Mouse (Mus musculus) adipocyte (in vitro differentiated cells): ENCODE data around the gene Plekhg5.

ENCODE experiments used
- DNase-seq: peaks from one replicate; pipeline ENCODE4 v3.0.0-alpha.2; 2016; ENCODE audit warnings: low spot score

Gene Plekhg5

DNA sequence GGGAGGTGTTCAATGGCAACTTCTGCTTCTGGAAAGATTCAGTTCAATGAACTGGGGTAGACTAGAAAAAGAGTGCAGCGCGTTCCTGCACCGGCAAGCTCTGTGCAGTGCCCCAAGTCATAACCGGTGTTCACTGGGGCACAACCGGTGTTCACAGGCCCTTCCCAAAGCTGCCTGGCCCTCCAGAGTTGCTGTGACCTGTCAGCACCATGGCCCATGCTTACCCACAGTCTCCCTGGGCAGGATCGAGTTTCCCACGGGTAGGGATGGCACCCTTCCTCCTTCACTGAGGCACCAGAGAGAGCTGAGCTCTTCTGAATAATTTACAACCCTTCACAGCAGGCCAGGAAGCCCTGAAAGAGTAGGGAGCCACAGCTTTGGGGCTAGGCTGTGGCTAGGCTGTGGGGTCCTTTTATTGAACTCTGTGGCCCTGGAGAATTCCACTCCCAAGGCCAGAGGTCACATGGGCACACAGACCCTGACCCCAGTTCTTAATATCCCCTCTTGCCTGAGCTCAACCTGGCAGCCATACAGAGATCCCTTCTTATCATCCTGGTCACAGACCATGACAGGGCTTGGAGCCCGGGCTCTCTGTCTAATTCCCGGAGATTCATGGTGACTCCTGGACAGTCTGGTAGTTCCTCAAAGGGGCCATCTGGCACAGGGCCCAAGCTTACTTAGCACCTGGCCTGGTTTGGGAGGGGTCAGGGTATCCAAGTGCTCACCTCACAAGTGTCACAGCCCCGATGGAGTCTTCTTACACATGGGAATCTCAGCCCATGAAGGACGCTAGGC, 73.9 kb downstream of the Plekhg5 start:
- no peak for DNase-seq

DNA sequence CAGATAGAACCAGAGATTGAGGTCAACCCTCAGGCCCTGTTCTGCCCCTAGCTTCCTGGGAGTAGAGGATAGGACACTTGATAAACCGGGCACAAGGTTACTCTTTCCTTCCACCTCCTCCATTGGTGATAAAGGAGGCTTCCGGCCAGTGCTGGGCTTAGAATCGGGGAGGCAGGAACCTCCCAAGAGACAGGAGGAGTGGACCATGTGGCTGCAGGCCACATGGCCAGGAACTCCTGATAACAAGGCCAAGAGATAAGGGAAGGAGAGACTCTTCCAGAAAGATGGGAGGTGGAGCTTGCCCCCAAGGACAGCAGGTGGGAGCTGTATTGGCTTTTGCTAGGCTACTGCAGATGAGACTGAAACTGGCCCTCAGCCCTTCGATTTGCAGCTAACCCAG, 78.2 kb downstream of the Plekhg5 start:
- no peak for DNase-seq

DNA sequence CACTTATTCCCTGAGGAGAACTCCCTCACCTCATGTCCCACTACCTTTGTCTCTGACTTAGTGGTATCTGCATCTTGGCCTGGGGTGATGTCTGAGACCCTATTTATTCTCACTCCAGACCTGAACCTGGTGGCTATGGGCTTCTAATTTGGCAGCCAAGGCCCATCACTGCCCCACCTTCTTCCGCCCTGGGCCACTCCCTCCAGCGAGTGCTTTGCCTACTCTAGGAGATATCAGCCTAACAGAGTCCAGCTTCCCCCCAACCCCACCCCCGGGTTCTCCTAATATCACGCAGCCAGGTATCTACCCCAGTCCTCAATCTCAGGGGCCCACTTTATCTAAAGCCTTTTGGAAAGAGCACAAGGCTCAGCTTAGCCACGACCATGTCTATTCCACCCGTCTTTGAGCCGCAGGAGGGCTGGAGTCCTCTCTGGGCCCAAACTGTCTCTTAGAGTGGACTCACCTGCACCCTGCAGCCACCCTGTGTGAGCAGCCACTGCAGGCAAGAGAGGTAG, 79.2 kb downstream of the Plekhg5 start:
- no peak for DNase-seq

DNA sequence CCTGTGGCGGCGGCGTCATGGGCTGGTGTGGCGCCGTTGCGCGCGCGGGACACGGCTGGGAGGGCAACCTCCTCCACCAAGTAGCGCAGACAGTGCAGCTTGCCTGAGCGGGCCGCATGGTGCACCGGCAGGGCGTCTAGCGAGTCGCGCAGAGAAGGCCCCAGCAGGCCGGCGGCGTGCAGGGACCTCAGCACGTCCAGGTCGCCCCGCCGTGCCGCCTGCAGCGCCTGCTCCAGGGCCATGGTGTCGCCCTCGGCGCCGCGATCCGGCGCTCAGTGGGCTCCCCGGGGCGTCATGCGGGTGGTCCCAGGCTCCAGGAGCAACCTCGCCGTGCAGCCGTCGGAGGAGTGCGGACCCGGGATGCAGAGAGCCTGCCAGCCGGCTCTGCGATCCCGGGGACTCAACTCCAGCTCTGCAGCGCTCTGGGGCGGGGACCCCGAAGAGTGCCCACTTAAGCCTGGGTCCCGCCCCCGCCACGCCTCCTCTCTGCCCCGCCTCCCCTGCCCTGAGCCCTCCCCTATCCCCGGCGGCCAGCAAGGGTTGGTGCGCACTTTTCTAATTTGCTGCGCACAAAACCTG, 79.8 kb downstream of the Plekhg5 start, which contains the start of gene Espn:
Gene Espn, minus strand, starts transcription at position 406 of the 579 bp plus-strand sequence.
- no peak for DNase-seq

- DNase-seq: peak; percentile 36
These were observed 81.5 kb downstream of the Plekhg5 start for GRCm38 (mm10) chr4:152153771-152154177.

- no peak for DNase-seq
These were observed 82.7 kb downstream of the Plekhg5 start for GRCm38 (mm10) chr4:152155019-152155418.

DNA sequence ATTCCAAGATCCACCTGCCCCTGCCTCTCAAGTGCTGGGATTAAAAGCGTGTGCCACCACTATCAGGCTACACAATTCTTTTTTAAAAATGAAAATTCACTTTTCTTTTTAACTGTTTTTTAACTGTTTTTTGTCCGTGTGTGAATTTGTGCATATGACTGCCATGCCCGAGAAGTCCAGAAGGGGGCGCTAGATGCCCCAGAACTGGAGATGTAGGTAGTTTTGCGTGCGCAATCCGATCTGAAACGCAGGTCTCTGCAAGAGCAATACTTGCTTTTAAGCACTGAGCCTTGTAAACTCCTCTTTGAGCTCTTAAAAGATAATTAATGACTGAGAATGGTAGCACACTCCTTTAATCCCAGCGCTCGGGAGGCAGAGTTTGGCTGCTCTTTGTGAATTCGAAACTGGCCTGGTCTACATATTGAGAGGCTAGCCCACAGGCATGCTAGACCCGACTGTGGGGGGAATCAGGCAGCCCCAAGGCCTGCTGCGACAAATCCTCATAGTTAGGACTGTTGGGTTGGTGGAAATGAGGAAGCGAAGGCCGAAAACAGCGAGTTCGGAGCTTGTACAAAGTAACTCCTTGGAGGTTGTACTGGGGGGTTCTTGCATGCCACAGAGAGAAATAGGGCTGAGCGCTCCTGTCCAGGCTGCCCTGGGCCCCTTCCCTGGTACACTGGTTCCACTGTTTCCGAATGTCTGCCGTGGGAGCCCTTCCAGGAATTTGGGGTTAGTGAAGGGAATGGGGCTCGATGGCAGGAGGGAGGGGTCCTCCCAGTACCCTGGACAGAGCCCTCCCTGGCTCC, 85.7 kb downstream of the Plekhg5 start:
- DNase-seq: no peak

DNA sequence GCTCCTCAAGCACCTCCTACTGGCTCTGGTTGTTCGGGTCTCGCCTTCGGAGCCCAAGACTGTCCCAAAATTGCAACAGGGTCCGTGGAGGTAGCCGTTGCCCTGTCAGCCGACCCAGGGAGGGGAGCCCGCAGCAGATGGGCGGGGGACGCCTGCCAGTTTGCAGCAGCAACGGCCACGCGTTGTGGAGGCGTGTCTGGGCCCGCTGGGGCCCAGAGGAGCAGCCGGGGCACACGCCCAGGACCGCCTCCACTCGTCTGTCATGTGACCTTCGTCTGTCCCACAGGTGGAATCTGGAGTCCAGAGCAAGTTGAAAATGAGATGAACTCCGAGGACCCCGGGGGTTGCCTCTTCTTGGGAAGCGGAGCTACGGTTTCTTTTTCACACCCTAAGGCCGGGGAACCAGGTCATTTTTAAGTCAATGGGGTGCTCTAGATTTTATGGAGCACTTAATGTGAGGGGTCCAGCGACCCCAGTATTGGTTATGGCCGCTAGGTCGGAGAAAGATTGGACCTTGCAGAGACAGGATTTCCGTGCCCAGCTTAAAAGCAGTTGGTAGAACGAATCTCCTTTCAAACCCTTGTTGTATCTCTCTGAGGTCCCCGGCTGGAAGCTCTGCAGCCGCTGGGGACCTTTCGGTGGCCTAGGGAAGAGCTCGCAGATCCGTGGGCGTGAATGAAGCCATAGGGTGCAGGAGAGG, 86.4 kb downstream of the Plekhg5 start, which contains the start of gene Hes2:
Gene Hes2, plus strand, starts transcription at position 283 of the 700 bp plus-strand sequence.
- DNase-seq: no peak

DNA sequence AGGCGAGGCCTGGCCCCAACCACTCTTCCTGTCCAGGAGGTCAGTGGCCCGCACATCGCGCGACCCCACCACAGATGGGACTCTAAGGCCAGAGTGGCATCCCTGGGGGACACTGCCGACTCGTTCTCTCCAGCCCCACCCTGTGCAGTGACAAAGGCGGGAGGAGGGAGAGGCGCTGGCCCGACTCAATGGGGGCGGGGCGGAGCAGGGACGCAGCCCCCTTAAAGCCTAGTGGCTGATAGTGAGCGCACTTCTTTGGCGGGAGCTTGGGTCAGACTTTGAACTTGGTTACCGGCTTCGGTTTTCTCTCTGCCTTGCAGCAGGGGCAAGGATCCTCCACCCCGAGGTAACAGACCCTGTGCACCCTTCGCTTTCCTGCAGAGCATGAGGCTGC, 87.0 kb downstream of the Plekhg5 start:
- DNase-seq: no peak

DNA sequence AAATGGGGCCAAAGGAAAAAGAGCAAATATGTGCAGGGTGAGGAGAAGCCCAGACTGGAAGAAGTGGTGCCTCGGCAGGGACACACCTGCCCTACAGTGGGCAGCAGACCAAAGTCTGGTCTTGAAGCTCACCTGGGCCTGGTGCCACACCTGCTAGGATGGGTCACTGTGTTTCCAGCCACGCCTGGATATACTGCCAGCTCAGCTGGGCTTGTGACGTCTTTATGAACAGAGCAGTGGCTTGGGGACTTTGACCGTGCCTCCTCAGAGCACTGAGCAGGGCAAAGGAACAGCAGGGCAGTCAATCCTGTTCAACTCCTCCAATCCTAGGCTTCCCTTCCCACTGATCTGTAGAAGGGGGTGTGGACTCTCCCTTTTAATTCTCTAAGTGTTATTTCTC, 88.5 kb downstream of the Plekhg5 start:
- DNase-seq: no peak

GRCm38 (mm10) chr4:152161601-152162000, 89.3 kb downstream of the Plekhg5 start:
- DNase-seq: no peak

DNA sequence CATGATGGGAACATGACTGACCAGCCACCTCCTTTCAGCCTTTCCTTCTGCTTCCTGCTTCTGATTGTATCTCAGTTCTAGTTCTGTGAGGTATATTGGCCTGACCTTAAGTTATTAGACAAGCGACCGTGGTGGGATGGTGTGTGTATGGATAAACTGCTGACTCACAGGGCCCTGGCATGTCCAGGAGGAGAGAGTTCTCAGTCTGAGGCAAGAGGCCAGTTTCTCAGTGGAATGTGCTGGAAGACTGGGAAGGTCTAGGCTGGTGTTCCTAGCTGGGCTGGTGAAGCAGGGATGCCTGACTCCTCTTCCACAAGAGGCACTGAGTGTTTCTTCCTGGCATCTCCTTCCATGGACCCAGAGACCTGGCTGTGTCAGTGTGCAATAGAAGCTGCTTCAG, 90.5 kb downstream of the Plekhg5 start:
- peak; percentile 26 for DNase-seq
